Mouse (Mus musculus) embryonic facial prominence, embryonic 12.5 days (tissue): ENCODE results near the gene Ptpn13. TPM values are rescaled to one million over a fixed set of nuclear protein-coding genes. Genes with fewer than 3 reads are reported as not detected.

Experiments
- ATAC-seq: fragments of 200-750 bp; cut with Nextera tagmentation; 2 replicates; pipeline ENCODE4 v1.8.0; 2017; ENCODE audit not compliant: insufficient number of reproducible peaks, insufficient read depth, low FRiP score, low TSS enrichment
- H3K27ac ChIP-seq: fragments of 300-500 bp; sonication (generic); 2 replicates; pipeline ENCODE4 v1.5.1; 2016; ENCODE audit warnings: mild to moderate bottlenecking
- H3K27me3 ChIP-seq: fragments of 300-500 bp; sonication (generic); 2 replicates; pipeline ENCODE4 v1.6.1; 2016; ENCODE audit warnings: mild to moderate bottlenecking, moderate library complexity
- H3K36me3 ChIP-seq: fragments of 300-500 bp; sonication (generic); 2 replicates; pipeline ENCODE4 v1.6.1; 2016; ENCODE audit warnings: mild to moderate bottlenecking
- H3K4me1 ChIP-seq: fragments of 300-500 bp; sonication (generic); 2 replicates; pipeline ENCODE4 v1.6.1; 2016
- H3K4me2 ChIP-seq: fragments of 300-500 bp; sonication (generic); replicated peaks from 2 replicates; pipeline ENCODE4 v1.6.1; 2016; ENCODE audit warnings: mild to moderate bottlenecking, moderate library complexity
- H3K4me3 ChIP-seq: fragments of 300-500 bp; sonication (generic); 2 replicates; pipeline ENCODE4 v1.5.1; 2016; ENCODE audit warnings: mild to moderate bottlenecking
- H3K9ac ChIP-seq: fragments of 300-500 bp; sonication (generic); 2 replicates; pipeline ENCODE4 v1.6.1; 2016; ENCODE audit warnings: mild to moderate bottlenecking, moderate library complexity
- H3K9me3 ChIP-seq: fragments of 300-500 bp; sonication (generic); 2 replicates; pipeline ENCODE4 v1.6.1; 2016; ENCODE audit warnings: mild to moderate bottlenecking, moderate library complexity
- WGBS: fragments of 180-500 bp; shearing (Covaris S2); methylation state at CpG from one replicate; pipeline ENCODE4 v1.1.7; 2016; 5-methylcytosine and 5-hydroxymethylcytosine counted together
- polyA plus RNA-seq: library from polyadenylated mRNA; unstranded; fragments of >200 nt; fragmentation: Nextera tagmentation; extraction: Ambion mirVana; gene quantifications from 2 replicates; pipeline ENCODE4 v1.2.1, GENCODE M21; 2016

The Ptpn13 gene
- polyA plus RNA-seq, 1 experiment from 2014 or later: 19.2 TPM

DNA sequence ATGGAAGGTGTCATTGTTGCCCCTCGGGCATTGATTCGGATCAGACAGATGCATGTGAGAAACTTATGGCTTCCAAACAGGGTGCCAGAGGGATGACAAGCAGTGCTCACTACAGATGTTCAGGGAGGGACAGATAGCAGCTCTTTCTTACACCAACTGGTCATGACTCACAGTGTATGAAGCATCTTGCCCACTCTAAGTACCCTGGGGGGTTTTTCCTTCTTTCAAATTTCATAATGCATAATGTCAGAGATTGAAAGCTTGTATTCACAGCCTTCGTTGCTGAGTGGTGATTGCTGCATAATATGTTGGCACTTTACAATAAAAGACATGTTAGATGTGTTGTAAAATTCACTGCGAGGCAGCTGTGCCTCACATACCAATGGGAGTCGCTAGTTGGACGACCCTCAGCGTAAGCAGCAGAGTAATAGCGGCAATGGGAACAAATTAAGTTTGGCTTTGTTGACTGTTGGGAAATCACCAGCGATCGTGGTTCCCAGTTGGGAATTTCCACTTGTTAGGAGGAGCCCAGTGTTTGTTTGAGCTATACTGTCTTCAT, 38.7 kb downstream of the Ptpn13 start:
- Histone ChIP-seq H3K4me2 (no peak overlapping the region), H3K4me3 (no peak overlapping the region), H3K27ac (no peak overlapping the region), H3K9ac (no peak overlapping the region), H3K36me3 (no peaks in the 10 kb centered on the region), H3K9me3 (no peaks in the 10 kb centered on the region), H3K4me1 (no peaks in the 10 kb centered on the region), H3K27me3 (no peaks in the 10 kb centered on the region)
- WGBS: 84% methylated on average over 10 of the region's 10 CpGs
- no peak for ATAC-seq

GRCm38 (mm10) chr5:103464329-103464728, 39.3 kb downstream of the Ptpn13 start:
- Histone ChIP-seq H3K4me3 (no peak overlapping the region), H3K9me3 (no peaks in the 10 kb centered on the region), H3K36me3 (no peaks in the 10 kb centered on the region), H3K4me2 (no peak overlapping the region), H3K27ac (no peak overlapping the region), H3K27me3 (no peaks in the 10 kb centered on the region), H3K4me1 (no peaks in the 10 kb centered on the region), H3K9ac (no peak overlapping the region)
- no peak for ATAC-seq
- 76% methylated on average over 4 of the region's 4 CpGs for WGBS

DNA sequence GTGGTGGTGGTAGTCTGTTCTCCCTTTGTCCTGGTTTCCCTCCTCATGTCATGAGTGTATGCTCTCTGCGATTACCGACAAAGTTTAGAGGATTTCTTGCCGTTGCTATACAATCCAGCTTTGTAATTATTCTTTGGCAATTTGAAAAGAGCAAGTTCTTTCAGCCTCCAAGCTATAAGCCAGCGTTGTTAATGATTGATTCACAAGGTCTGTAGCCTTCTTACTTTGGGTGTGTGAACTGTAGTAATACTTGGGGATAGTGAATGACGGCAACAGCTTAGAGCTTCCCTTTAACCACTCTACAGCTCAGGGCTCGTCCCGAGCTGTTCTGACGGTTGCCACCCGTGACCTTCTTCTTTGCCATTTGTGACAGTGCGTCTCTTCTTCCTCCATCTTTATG, 39.8 kb downstream of the Ptpn13 start:
- Histone ChIP-seq H3K9me3 (no peaks in the 10 kb centered on the region), H3K4me3 (no peak overlapping the region), H3K36me3 (no peaks in the 10 kb centered on the region), H3K27me3 (no peaks in the 10 kb centered on the region), H3K4me1 (no peaks in the 10 kb centered on the region), H3K4me2 (no peak overlapping the region), H3K9ac (no peak overlapping the region), H3K27ac (no peak overlapping the region)
- 84% methylated on average over 10 of the region's 10 CpGs for WGBS
- no peak for ATAC-seq

DNA sequence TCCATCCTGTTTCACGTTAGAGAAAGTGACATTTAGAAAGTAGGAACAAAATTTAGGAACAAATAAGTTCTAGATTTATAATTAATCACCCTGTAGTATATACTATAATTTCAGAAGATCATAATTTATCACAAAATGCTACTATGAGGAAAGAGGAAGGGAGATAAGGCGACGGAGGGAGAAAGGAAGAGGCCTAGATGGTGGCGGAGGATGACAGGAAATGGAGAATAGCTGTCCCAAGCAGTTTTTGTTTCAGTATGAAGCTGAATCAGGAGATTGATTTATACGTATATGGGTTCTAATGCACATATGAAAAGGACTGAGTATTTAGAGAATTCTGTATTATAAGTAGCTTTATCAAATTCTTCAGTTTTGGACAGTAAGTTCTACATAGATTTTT, 47.7 kb downstream of the Ptpn13 start:
- no peak overlapping the region for H3K4me3 ChIP-seq
- WGBS: 92% methylated on average over 5 of the region's 5 CpGs
- no peak overlapping the region for H3K9ac ChIP-seq
- no peaks in the 10 kb centered on the region for H3K9me3 ChIP-seq
- H3K27ac ChIP-seq: no peak overlapping the region
- no peaks in the 10 kb centered on the region for H3K4me1 ChIP-seq
- H3K36me3 ChIP-seq: no peaks in the 10 kb centered on the region
- H3K4me2 ChIP-seq: no peak overlapping the region
- H3K27me3 ChIP-seq: no peaks in the 10 kb centered on the region
- ATAC-seq: no peak

- H3K27ac ChIP-seq: no peak overlapping the region
- no peaks in the 10 kb centered on the region for H3K4me1 ChIP-seq
- 71% methylated on average over 11 of the region's 11 CpGs for WGBS
- H3K27me3 ChIP-seq: no peaks in the 10 kb centered on the region
- H3K4me3 ChIP-seq: no peak overlapping the region
- ATAC-seq: no peak
- no peak overlapping the region for H3K9ac ChIP-seq
- H3K36me3 ChIP-seq: no peaks in the 10 kb centered on the region
- no peaks in the 10 kb centered on the region for H3K9me3 ChIP-seq
- H3K4me2 ChIP-seq: no peak overlapping the region
Observed at GRCm38 (mm10) chr5:103473467-103474096, 48.6 kb downstream of the Ptpn13 start.

DNA sequence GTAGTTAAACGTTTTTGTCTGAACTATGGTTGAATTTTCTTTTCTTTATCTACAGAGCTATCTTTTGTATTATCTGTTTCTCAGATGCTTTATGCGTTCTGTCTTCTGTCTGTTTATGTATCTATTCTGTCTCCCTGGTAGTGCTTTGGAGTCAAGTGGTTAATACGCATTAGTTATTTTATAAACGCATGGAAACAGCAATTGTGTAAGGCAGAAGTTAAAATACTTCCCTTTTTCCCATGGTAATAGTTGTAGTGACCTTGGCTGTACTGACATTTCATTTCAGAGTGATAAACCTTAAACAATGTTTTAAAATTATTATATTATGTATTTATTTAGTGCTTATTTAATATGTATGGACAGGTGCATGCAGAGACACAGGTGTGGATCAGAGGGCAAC, 49.3 kb downstream of the Ptpn13 start:
- H3K27me3 ChIP-seq: no peaks in the 10 kb centered on the region
- H3K27ac ChIP-seq: no peak overlapping the region
- no peaks in the 10 kb centered on the region for H3K4me1 ChIP-seq
- H3K4me2 ChIP-seq: no peak overlapping the region
- no peak overlapping the region for H3K9ac ChIP-seq
- no peaks in the 10 kb centered on the region for H3K9me3 ChIP-seq
- no peak overlapping the region for H3K4me3 ChIP-seq
- ATAC-seq: no peak
- no peaks in the 10 kb centered on the region for H3K36me3 ChIP-seq
- WGBS: 85% methylated on average over 4 of the region's 4 CpGs

GRCm38 (mm10) chr5:103475503-103475902, 50.5 kb downstream of the Ptpn13 start:
- Histone ChIP-seq H3K4me1 (no peaks in the 10 kb centered on the region), H3K27ac (no peak overlapping the region), H3K4me2 (no peak overlapping the region), H3K27me3 (no peaks in the 10 kb centered on the region), H3K36me3 (no peaks in the 10 kb centered on the region), H3K9ac (no peak overlapping the region), H3K4me3 (no peak overlapping the region), H3K9me3 (0 out of 2 replicates have a peak, but pooled peaks cover 3% of the 10 kb centered on the region)
- WGBS: 87% methylated on average over 5 of the region's 5 CpGs
- ATAC-seq: no peak

DNA sequence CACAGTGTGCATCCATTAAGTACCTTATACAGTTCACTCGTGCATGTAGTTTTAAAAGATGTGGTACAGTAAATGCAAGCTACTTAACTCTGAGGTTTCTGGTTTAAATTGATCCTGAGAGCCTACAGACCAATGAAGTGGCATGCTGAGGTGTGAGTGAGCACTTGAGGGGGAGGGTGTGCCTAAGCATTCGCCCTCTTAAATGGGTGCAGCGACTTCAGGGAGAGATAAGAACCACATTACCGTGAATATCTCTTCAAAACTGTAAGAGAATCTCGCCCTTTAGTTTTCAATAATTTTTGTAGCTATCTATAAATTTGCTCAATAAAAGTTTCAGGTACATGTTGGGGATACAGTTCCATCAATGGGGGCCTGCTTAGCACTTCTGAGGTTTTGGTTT, 54.5 kb downstream of the Ptpn13 start:
- no peak overlapping the region for H3K9ac ChIP-seq
- H3K27ac ChIP-seq: no peak overlapping the region
- H3K36me3 ChIP-seq: no peaks in the 10 kb centered on the region
- H3K4me3 ChIP-seq: no peak overlapping the region
- H3K4me1 ChIP-seq: no peaks in the 10 kb centered on the region
- WGBS: 94% methylated on average over 5 of the region's 5 CpGs
- H3K4me2 ChIP-seq: no peak overlapping the region
- 0 out of 2 replicates have a peak, but pooled peaks cover 3% of the 10 kb centered on the region for H3K9me3 ChIP-seq
- no peaks in the 10 kb centered on the region for H3K27me3 ChIP-seq
- no peak for ATAC-seq

GRCm38 (mm10) chr5:103481222-103481621, 56.2 kb downstream of the Ptpn13 start:
- no peaks in the 10 kb centered on the region for H3K27me3 ChIP-seq
- WGBS: 79% methylated on average over 2 of the region's 2 CpGs
- ATAC-seq: no peak

DNA sequence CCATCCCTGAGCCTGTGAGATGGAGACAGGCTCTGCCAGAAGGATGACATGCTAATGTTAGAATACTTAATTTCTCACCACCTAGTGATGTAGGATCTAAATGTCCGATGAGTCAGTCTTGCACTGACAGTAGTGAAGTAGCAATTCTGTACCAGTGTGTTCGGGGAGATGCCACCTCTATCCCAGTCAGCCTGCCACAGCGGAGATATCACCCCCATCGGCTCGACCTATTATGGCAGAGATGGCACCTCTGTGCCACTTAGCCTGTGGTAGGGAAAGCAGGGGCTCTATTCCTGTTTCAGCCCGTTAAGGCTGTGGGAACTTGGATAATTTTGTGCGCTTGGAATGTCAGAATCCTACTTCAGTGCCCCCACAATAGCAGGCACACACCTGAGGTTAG, 62.0 kb downstream of the Ptpn13 start:
- Histone ChIP-seq H3K36me3 (no peaks in the 10 kb centered on the region), H3K4me2 (no peak overlapping the region), H3K9ac (no peak overlapping the region), H3K27ac (no peak overlapping the region), H3K27me3 (no peaks in the 10 kb centered on the region), H3K4me1 (no peaks in the 10 kb centered on the region), H3K4me3 (no peak overlapping the region), H3K9me3 (no peaks in the 10 kb centered on the region)
- 89% methylated on average over 7 of the region's 7 CpGs for WGBS
- ATAC-seq: no peak

More at GRCm38 (mm10) chr5:103481222-103481621, 56.2 kb downstream of the Ptpn13 start:
- H3K4me3 ChIP-seq: no peak overlapping the region
- 0 out of 2 replicates have a peak, but pooled peaks cover 3% of the 10 kb centered on the region for H3K9me3 ChIP-seq
- H3K4me2 ChIP-seq: no peak overlapping the region
- H3K36me3 ChIP-seq: no peaks in the 10 kb centered on the region
- no peak overlapping the region for H3K9ac ChIP-seq
- H3K27ac ChIP-seq: no peak overlapping the region
- no peaks in the 10 kb centered on the region for H3K4me1 ChIP-seq

DNA sequence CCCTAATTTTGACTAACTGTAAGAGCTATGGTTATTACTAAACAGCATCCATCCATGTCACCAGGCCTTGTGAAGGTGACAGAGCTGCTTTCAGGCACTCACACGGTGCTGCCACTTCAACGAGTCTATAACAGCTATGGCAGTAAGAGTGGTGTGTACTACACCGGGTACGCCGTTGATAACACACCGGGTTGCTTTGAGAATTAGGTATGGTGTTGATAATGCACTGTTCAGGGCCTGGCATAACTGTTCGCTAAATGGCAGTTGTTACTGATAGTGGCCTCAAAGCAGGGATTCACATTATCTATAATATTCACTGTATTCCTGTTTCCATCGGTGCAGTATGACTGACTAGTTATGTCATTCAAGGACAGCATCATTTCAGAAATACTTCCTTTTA, 66.0 kb downstream of the Ptpn13 start:
- no peak overlapping the region for H3K4me2 ChIP-seq
- no peak overlapping the region for H3K27ac ChIP-seq
- no peaks in the 10 kb centered on the region for H3K27me3 ChIP-seq
- H3K36me3 ChIP-seq: no peaks in the 10 kb centered on the region
- no peaks in the 10 kb centered on the region for H3K4me1 ChIP-seq
- H3K9me3 ChIP-seq: no peaks in the 10 kb centered on the region
- H3K4me3 ChIP-seq: no peak overlapping the region
- ATAC-seq: no peak
- H3K9ac ChIP-seq: no peak overlapping the region
- WGBS: 91% methylated on average over 8 of the region's 8 CpGs

- no peaks in the 10 kb centered on the region for H3K4me1 ChIP-seq
- no peak overlapping the region for H3K4me2 ChIP-seq
- no peak overlapping the region for H3K27ac ChIP-seq
- H3K9me3 ChIP-seq: no peaks in the 10 kb centered on the region
- no peak for ATAC-seq
- 94% methylated on average over 5 of the region's 5 CpGs for WGBS
- H3K4me3 ChIP-seq: no peak overlapping the region
- H3K36me3 ChIP-seq: no peaks in the 10 kb centered on the region
- no peaks in the 10 kb centered on the region for H3K27me3 ChIP-seq
- no peak overlapping the region for H3K9ac ChIP-seq
Observed at GRCm38 (mm10) chr5:103491788-103492187, 66.8 kb downstream of the Ptpn13 start.
